Mouse (Mus musculus): ENCODE data around the gene Crybg2.

The Crybg2 gene

DNA sequence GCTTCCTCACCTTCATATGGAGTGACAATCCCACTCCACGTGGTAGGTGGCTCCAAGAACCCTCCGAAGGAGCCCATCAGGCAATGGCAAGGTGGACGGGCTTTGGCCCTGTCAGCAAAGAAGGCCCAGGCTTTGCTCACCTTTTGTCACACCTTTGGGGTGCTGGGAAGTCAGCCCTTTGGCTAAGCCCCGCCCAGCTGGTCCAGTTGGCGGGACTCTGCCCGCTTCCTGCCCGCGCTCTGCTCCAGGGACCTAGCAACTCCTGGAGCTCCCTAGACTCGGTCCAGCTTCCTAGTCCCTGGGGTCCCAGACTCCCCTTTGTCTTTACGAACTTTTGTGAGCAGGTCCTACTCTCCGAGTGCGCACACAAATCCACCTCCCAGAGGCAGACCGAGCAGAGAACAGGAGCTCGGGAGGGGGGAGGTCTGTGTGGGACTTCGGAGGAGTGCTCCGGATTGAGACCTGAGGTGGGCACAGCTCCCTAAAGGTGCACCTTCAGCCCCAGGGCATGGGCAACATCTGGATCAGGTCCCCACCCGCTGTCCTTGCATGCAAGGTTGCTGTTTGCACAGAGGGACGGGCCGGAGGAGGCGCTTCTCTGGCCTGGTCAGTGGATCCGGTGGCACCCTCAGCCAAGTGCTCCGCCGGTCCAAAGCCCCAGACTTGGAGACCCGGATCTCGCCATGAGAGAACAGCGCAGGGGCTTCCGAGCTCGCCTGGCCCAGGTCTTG lies at the start of gene Crybg2:
Crybg2 (plus strand) TSS at position 681 of the 731 bp plus-strand sequence.
- no peak for DNase-seq

DNA sequence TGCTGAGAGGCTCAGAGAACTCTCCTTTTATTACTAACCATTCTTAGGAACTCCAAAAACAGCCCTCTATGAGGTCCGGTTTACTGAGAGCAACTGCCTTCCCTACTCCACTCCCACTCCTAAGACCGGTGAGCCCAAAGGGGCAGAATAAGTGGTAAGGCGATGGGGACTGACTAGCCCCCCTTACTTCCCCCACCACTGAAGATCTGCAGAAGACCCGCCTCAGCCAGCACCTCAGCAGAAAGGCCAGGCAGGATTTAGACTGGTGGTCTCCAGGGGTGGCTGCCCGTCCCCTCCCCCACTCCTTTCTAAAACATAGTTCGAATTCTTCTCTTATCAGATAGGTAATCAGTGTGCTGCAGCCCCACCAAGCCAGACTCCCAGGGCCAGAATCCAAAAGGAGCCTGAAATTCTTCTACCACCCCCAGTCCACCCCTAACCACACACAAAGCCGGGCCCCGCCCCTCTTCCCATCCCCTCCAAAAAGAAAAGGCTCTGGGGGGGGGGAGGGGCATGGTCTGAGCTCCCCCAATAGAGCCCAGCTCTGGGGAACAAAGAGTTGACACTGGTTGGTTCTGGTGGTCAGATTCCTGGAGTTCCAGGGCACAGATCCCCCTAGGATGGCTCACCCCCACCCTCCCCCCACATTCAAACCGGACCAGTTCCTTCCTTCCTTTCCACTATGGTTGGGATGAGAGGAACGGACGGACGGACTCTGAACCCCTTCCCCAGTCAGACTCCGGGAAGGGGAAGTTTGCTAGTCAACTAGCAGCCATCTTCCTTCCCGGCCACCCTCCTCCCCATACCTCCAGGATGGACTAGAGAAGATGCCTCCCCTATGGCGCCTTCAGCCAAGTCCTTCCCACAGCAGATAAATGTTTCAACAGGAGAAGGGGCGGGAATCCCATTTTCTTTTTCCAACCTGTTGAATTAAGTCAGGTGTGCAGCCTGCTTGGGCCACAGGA lies 48.9 kb upstream of the Crybg2 start:
- DNase-seq = no peak

DNA sequence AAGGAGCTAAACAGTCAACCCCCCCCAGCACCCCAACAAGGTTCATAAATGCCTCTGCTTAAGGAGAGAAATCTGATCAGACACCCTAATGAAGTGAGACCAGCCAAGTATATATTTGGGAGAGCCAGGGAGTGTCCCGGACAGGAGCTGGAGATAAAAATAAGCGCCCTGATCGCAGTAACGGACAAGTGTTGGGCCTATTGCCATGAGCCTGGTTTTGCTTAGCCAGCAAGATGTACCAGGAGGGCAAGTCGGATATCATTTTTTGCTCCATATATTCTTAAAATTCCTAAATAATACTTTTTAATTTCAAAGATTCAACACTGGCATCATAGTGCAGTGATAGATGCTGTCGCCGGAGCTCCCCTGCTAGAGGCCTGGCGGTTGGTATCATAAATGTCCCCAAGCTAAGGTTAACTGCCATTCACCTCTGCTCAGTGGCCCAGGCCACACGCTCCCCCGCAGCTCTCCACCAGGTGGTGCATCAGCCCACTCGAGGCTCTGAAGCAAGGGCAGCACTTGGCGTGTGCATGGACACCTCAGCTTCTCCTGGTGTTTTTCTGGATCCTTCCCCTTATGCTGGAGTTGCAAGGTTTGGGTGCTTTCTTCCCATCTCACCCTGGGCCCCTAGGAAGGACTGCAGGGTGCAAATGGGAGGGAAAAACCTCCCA lies 47.6 kb upstream of the Crybg2 start:
- DNase-seq = peak; percentile 26

DNA sequence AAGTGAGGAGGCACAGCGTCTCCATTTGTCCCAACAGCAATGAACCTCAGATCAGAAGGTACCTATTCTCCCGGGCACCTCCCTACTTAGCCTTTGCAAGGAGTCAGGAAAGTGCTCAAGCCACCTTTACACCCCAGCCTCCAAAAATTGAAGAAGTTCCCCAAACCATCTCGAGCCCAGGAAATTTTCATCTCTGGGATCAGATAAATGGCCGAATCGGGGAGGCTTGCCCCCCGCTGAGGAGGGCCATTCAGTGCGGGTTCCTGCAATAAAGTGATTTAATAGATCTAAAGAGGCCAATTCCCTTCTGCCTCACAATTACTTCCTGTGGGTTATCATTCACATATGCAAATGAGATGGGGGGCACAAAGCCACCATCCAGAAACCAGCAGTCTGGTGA lies 44.4 kb upstream of the Crybg2 start:
- no peak for DNase-seq

DNA sequence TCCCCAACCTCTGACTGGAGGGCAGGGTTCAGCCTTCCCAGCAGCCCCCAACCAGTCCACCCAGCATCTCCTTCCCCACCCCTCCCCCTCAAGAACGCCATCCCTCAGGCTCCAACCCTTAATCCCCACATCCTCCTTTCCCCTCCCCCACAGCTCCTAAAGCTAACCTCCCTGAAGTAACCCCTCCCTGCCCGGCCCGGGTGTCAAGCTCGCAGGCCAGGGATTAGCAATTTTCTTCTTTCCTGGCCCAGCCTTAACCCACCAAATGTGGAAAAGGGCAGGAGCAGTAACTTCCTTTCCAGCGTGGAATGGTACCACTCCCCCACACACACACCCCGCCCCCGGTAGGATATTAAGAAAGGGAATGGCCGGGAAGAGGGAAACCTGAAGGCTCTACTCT lies 43.8 kb upstream of the Crybg2 start:
- no peak for DNase-seq

DNA sequence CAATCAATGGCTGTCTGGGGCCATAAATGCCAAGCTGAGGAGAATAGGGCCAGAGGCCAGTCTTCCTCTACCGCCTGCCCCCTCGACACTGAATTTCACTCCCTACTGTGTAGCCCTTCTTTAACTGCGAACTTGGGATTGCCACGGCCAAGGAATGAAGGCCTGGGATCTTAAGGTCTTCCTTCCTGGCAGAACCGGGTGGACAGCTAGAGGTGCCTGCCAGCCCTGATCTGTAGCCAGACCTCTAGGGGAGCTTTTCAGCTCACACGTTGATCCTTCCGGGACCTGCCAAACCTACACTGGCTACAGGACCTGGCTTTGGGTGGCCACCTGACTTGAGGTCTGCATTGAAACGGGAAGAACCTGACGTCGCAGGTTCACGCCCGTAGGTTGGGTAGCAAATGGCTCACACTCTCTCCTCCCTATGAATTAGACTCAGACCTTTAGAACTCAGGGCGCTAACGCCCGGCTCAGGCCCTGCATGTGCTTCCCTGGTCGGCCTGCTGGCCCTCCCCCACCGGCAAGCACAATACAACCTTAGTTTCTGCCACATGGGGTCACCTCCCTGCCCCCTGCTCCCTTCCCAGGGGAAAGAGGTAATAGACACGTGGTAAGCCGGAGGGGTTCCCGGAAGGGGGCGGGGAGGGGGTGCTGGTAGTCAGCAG lies 43.3 kb upstream of the Crybg2 start:
- DNase-seq = no peak

DNA sequence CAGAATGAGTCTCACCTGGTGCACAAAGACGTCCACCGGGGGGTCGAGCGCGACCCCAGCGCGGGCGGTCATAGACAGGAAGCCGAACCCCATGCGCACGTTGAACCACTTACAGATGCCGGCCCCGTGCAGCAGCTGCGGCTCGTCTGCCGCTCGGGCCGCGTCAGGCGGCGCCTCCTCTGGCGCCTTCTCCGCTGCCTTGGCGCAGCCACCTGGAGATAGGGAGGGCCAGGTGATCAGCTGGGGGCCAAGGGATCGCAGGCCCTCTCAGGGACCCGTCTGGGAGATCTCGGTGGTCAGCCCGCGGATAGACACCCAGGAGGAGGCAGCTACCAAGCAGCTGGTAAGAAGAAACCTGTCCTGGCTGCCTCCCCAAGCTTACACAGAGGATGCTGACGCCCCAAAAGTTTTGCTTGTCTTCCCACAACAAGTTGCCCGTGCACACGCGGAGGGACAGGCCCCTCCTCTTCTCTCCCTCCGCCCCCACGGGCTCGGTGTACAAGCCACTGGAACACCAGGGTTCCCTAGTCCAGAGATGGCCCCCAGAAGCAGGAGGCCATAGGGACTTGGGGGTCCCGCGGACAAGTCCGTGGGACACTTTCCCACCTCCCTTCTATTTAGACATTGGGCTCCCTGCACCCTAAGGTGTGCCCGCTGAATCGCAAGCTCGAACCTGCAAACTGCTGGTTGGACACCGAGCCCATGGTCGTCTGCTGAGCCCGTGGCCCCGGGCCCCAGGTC lies 42.4 kb upstream of the Crybg2 start:
- DNase-seq = no peak

DNA sequence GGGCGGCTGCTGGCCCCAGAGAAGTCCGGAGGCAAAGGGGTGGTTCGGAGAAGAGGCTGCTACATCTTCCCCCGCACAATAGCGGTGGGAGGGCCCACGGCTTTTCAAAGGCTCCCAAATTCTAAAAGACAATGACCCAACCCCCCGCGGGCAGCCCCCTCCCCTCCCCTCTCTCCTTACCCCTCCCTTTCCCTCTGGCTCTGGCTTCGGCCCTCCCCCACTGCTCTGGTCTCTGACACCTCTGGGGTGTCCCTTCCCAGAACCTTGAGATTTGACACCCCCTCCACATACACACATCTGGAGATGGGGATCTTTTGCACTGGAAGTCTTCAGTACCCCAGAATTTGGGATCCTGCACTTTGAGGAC lies 41.9 kb upstream of the Crybg2 start, which contains the start of gene Lin28a:
Lin28a (minus strand) TSS at position 63 of the 367 bp plus-strand sequence.
- no peak for DNase-seq

DNA sequence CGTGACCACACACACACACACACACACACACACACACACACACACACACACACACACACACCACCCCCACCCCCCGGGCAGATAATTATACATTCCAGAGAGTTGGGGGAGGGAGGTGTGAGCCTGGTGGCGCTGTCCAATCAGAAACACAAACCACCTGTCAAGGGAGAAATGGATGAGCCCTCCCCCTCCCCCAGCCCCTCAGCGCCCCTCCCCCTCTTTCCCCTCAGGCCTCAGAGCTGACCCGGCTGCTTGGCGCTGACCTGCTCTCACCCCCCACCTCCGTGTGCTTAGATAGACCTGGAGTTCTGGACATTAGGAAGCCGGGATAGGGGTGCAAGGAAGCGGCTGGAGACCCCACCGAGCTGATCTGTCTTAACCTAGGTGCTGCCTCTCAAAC lies 41.4 kb upstream of the Crybg2 start:
- no peak for DNase-seq

DNA sequence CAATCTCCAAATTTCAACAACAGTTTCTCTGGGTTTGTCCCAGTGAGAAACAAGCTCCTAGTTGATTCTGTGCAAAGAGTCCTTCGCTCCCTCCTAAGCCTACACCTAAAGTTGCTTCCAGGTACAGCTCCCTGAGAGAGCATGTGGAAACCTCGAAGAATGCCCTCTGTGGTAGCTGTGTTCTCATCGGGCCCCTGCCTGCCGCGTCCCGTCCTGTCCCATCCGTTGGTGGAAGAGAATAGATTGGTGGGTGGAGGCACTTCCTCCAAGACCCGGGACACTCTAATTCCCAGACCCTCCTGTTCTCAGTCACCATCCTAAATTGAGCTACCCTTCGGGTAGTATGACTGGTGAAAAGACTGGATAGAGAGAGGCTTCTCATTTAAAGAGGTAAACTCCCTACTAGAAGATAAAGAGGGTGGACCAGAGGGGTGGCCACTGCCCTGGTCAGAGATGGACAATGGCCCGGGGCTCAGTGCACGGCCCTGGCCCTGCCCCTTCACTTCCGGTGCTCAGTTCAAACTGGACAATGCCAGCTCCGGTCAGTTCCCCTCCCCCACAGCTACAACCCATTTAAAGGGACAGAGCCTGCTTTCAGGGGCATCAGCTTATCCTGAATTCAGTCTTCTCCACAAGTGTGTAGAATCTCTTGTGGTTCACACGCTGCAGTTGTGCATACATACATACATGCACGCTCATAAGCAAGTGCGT lies 40.8 kb upstream of the Crybg2 start:
- no peak for DNase-seq

DNA sequence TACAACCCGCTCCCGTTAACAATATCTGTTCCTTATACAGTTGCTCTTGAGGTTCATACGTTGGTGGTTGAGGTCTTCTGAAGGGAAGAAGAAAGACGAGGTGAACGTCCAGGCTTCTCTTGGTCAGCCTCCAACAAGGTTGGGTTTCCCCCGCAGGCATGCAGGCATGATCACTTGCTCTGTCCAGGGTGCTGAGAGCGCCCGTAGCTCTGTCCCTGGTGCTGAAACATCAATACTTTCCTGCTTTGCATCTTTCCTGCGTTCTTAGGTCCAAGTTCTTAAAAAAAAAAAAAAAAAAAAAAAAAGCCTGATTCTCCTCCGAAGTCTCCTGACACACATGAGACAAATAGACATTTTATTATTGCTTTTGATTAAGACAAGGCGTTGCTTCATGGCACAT lies 40.0 kb upstream of the Crybg2 start:
- peak; percentile 68 for DNase-seq

DNA sequence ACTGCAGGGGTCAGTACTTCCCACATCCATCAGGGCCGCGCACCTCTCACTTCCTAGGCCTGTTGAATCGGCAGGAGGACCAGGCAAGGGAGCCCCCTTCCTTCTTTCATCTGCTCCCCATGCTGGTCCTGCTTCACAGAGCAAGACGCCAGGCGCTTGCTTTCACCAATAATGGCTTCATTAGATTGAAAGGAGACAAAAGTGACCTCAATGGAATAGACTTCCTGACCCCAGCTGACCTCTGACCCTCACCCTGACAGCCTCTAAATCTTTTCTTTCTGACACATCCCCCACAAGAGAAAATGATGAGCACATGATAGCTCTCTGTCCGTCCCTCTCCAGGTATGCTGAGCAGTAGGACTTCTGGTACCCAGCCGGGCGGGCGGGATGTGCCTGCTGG lies 34.8 kb upstream of the Crybg2 start:
- no peak for DNase-seq

DNA sequence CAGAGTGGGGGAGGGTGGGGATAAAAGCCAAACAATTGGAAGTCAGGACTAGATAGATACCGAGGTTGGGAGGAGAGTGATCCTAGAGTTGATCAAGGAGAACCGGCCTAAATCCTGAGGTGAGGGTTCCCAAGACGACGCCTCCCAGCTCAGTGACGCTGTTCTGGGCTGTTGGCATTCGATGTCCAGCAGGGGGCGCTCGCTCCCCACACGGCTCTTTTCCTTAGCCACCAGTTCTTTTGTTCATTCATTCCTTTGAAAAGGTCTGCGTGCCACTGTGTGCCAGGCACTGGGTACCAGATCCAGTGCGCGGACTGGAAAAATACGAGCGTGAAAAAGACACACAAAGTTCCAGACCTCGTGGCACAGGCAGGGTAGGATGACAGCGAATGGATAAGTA lies 24.7 kb upstream of the Crybg2 start:
- peak; percentile 82 for DNase-seq

DNA sequence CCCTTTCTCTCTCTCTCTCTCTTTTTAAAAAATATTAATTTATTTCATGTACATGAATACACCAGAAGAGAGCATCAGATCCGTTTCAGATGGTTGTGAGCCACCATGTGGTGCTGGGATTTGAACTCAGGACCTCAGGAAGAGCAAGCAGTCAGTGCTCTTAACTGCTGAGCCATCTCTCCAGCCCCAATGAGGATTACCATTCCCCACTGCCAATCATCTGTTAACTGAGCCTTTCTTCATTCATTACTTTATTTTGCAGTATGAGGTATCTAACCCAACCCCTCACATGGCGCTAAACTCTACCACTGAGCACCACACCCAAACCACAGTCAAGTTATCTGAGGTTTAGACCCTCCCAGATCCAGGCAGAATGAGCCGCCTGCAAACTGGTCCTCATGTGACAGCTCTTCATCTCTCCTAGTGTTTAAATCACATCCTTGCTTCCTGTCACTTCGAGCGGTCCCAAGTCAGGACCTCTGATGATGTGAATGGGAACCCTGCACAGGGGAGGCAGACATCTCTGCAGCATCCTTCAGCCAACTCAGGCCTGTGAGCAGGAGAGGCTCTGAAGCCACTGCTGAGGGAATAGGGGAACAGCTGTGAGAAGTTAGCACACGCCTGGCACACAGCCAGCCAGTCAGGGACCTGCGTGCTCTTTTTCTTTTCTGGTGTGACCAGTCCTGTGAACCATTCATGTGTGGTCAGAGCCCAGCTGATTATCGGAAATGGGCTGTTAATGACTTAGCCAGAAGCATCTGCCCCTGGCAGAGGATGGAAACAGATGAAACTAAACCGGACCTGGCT lies 19.1 kb upstream of the Crybg2 start:
- DNase-seq = peak; percentile 33

DNA sequence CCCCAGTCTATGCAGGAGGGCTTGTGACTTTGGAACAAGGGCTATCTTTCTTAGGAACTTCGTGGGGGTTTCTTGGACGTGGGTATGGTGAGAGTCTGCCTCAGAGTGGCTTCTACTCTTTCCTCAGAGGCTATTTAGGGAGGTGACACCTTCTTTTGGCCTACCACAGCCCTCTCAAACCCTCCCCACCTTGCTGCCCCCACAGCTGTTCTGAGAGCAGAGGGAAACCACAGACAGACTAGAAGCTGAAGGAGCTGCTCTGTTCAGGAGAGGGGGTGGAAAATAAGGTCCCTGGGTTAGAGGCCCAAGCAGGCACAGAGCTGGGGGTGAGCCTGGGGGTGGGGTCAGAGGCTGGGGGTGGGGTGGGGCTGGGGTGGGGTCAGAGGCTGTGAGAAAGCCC lies 17.6 kb upstream of the Crybg2 start:
- peak; percentile 50 for DNase-seq

DNA sequence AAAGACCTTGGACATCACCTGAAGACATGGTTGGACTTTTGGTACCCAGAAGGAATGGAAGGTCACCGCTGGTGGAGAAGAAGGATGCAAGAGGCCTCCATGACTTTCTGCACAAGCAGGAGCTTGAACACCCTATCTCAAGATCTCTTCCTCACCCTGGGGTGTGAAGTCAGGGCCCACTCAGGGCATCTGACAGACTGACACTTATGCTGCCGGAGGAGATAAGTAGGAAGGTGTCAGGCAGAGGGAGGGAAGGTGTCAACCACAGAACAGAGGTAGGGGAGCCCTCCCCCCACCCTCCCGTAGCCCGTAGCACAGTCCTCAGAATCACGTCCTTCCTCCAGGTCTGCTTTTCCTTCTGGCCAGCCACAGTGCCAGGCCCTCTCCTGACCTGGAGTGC lies 13.0 kb upstream of the Crybg2 start:
- no peak for DNase-seq

DNA sequence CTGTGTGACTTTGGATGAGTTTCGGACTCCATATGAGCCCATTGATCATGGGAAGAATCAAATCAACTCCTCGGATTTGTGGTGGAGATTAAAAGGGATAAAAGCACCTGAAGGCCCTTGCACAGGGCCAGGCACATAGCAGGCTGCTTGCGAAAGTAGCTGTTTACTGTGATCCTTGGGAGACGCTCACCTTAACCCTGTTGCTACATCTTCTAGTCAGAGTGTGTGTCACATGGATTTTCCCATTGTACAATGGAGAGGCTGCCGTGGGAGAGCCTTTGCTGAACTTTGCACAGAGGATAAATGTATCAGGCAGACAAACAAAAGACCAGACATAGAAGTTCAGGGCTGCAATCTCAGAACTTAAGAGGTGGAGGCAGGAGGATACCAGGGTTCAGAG lies 8.7 kb upstream of the Crybg2 start:
- DNase-seq = no peak

DNA sequence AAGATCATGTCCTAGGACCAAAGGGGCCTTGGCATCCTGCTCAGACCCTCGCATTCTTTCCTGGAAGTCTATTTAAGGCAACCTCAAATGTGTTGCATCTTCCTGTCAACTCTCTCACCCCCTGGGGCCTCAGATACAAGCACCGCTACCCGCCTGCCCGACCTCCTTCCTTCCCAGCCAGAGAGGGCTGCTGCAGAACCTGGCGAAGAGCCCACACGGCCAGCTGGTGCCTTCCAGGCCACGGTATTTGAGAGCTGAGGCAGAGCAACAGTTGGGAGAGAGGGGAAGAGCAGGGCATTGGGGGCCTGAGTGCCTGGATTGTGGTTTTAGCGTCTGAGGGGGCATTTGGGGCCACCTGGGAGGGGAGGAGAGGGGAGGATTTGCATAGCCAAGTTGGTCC lies 8.1 kb upstream of the Crybg2 start:
- peak; percentile 34 for DNase-seq

DNA sequence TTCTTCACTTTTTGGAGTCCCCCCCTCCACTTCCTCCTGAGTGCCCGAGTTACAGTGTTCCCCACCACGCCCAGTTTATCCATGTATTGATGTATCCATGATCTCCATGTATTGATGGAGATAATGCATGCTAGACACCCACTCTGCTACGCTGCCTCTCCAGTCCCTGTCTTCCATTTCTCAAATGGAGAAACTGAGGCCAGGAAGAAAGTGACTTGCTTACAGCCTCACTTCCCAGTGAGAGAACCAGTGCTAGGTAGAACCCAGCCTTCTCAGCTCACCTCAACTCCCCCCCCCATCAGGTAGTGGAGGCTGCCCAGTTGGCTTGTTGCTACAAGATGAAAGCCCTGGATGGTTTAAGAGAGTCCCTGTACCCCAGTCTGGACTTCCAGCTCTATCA lies 7.1 kb upstream of the Crybg2 start, which contains the start of gene Zfp683:
Zfp683 (plus strand) TSS at position 301 of the 400 bp plus-strand sequence.
- no peak for DNase-seq

DNA sequence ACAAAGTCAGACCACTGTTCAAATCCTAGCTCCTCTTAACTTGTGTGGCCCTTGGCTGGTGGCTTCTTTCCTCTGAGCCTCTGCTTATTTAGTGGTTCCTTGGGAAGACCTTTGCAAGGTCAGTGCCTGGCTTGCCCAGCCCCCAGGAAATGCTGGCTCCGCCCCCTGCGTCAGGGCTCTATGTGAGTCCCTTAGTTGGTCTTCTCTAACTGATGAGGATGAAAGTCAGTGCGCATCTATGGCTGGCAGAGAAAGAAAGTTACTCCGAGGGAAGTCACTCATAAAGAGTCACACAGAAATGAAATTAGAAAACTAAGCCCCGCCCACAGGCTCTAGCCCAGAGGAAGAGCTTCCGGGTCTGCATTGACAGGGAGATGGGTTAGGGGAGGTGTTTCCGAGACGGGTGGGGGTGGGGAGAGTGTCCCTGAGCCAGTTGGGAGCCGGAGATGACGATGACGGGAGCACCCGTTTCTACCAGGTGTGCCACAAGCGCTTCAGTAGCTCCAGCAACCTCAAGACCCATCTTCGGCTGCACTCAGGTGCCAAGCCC lies 2.4 kb upstream of the Crybg2 start:
- DNase-seq = peak; percentile 45

All from thymus, postnatal 25 days (tissue).